In the genomic region with DNA sequence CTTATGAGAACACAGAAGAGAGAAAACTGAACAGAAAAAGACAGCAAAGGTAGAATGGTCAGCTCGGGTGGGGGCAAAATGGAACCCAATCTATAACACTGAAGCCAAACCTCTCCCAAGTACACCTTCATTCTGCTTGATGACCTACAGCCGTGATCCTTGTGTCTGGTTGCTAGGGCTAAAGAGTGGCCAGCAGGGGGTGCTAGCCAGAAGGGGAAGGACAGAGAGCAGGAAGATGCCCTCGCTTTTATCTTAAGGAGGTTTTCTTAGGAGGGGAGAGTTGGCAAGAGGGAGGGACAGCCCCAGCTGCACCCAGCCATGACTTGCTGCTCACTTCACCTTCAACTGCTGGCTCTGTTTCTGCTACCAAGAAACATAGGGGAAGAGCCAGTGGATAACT, we compare ENCODE assay signal across 9 mouse cellular contexts. TPM values are rescaled to one million over a fixed set of nuclear protein-coding genes. Genes with fewer than 3 reads are reported as not detected.
DNase-seq lines count a peak whose midpoint lies in the region; ATAC-seq lines count a peak whose summit lies in the region.
"Had no signal": no experiment of that assay in that cellular context is flagged by ENCODE, and none has a peak within 500 bp of the region (broad histone marks: within the 10 kb centered on the region; RNA-seq: fewer than 3 reads in every experiment).

No protein-coding gene starts in this region.

- intact Hi-C loops in gastrocnemius, postnatal 14 days (cut with DNase I; ENCODE audit: low total_unique reads), result loop anchor here (5.0 kb wide), 2 partner anchors 108 to 178 kb away; no protein-coding TSS in a partner anchor

- H3K9me3 ChIP-seq in hindbrain, embryonic 10.5 days, result no peaks in the 10 kb centered on the region
- no peaks in the 10 kb centered on the region for H3K9me3 ChIP-seq in hindbrain, embryonic 13.5 days
- H3K9me3 ChIP-seq: embryonic facial prominence, embryonic 15.5 days had no signal

- H3K27ac ChIP-seq in hindbrain, embryonic 10.5 days, result no peak overlapping the region
- no peak overlapping the region for H3K27ac ChIP-seq in hindbrain, embryonic 13.5 days
- H3K27ac ChIP-seq: embryonic facial prominence, embryonic 15.5 days had no signal

- no peak for ATAC-seq in hindbrain, embryonic 13.5 days (ENCODE audit: low FRiP score)
- ATAC-seq in monocyte, adult 5-6 weeks (replicated peaks; ENCODE audit: insufficient number of reproducible peaks, low FRiP score, low TSS enrichment, poor library complexity, severe bottlenecking), result peak; percentile 72

- peaks cover 10% of the 10 kb centered on the region; the same call in 1 of the 2 replicates for H3K4me1 ChIP-seq in hindbrain, embryonic 10.5 days (replicated peaks)
- no peaks in the 10 kb centered on the region for H3K4me1 ChIP-seq in hindbrain, embryonic 13.5 days (replicated peaks)
- H3K4me1 ChIP-seq: embryonic facial prominence, embryonic 15.5 days had no signal

- peak; percentile 60 for DNase-seq in hindbrain, embryonic 10.5 days (ENCODE audit: low spot score)
- peak; percentile 77 for DNase-seq in ES-CJ7 (ENCODE audit: low read depth, low spot score)
- DNase-seq in c-Kit-positive CD71-positive TER-119-positive erythroid progenitor cells, embryonic 14.5 days (ENCODE audit: low spot score), result peak; percentile 58
- peak; percentile 68 for DNase-seq in gastrocnemius, postnatal 14 days
- DNase-seq in layer of hippocampus, postnatal 10 days (ENCODE audit: low spot score in 2 of 2), result peak; percentile 59 to 67
- DNase-seq in testis, postnatal 10 days (ENCODE audit: low spot score), result peak; percentile 88

- H3K9ac ChIP-seq in hindbrain, embryonic 13.5 days, result no peak overlapping the region
- H3K9ac ChIP-seq: embryonic facial prominence, embryonic 15.5 days had no signal

- no peak overlapping the region for H3K4me3 ChIP-seq in hindbrain, embryonic 10.5 days
- no peak overlapping the region for H3K4me3 ChIP-seq in hindbrain, embryonic 13.5 days
- H3K4me3 ChIP-seq: embryonic facial prominence, embryonic 15.5 days had no signal

- peaks cover 98% of the 10 kb centered on the region for H3K36me3 ChIP-seq in hindbrain, embryonic 10.5 days
- H3K36me3 ChIP-seq in hindbrain, embryonic 13.5 days, result peaks cover 89% of the 10 kb centered on the region

- H3K4me2 ChIP-seq in hindbrain, embryonic 13.5 days, result no peak overlapping the region
- H3K4me2 ChIP-seq: embryonic facial prominence, embryonic 15.5 days had no signal

- 43% methylated on average over 3 of the region's 3 CpGs for WGBS in hindbrain, embryonic 10.5 days
- 40% methylated on average over 3 of the region's 3 CpGs for WGBS in hindbrain, embryonic 13.5 days

- no peaks in the 10 kb centered on the region for H3K27me3 ChIP-seq in hindbrain, embryonic 10.5 days (ENCODE audit: insufficient read depth, poor library complexity, severe bottlenecking)
- no peaks in the 10 kb centered on the region for H3K27me3 ChIP-seq in hindbrain, embryonic 13.5 days
- H3K27me3 ChIP-seq: embryonic facial prominence, embryonic 15.5 days had no signal

RNA-seq across cellular contexts. Expression of gene Cars, which starts 15.9 kb away (rescaled TPM):
- polyA plus RNA-seq in hindbrain, embryonic 10.5 days (2016; fragmentation: Nextera tagmentation; extraction: Ambion mirVana), result 75.5 and 77.0 TPM in 2 replicates
- 57.8 and 66.1 TPM in 2 replicates for polyA plus RNA-seq in hindbrain, embryonic 13.5 days (2015; fragmentation: Nextera tagmentation; extraction: Ambion mirVana)
- total RNA-seq in gastrocnemius, postnatal 14 days (2021), result 10 to 100 TPM; 35.9 to 39.4 TPM
- 10 to 100 TPM; 63.9 to 72.2 TPM for total RNA-seq in layer of hippocampus, postnatal 10 days (2021)
- total RNA-seq in monocyte, adult 5-6 weeks (2017), result 19.9 to 54.1 TPM (median 40.4 TPM) in 3 replicates

RNA-seq across cellular contexts. Expression of gene Nap1l4, which starts 35.0 kb away (rescaled TPM):
- 365 and 372 TPM in 2 replicates for polyA plus RNA-seq in hindbrain, embryonic 10.5 days (2016; fragmentation: Nextera tagmentation; extraction: Ambion mirVana)
- 340 and 351 TPM in 2 replicates for polyA plus RNA-seq in hindbrain, embryonic 13.5 days (2015; fragmentation: Nextera tagmentation; extraction: Ambion mirVana)
- 100 to 1,000 TPM; 158 to 159 TPM for total RNA-seq in gastrocnemius, postnatal 14 days (2021)
- total RNA-seq in layer of hippocampus, postnatal 10 days (2021), result 100 to 1,000 TPM; 133 to 144 TPM
- 121 to 136 TPM (median 124 TPM) in 3 replicates for total RNA-seq in monocyte, adult 5-6 weeks (2017)

RNA-seq across cellular contexts. Expression of gene Tnfrsf26, which starts 44.6 kb away (rescaled TPM):
- 0.18 and 0.31 TPM in 2 replicates for polyA plus RNA-seq in hindbrain, embryonic 10.5 days (2016; fragmentation: Nextera tagmentation; extraction: Ambion mirVana)
- 0.28 and 0.36 TPM in 2 replicates for polyA plus RNA-seq in hindbrain, embryonic 13.5 days (2015; fragmentation: Nextera tagmentation; extraction: Ambion mirVana)
- total RNA-seq in gastrocnemius, postnatal 14 days (2021), result under 1 TPM; 0.31 to 0.44 TPM
- total RNA-seq in layer of hippocampus, postnatal 10 days (2021), result under 1 TPM; 0.18 to 0.25 TPM
- total RNA-seq in monocyte, adult 5-6 weeks (2017), result 4.9 to 8.9 TPM (median 8.1 TPM) in 3 replicates
